Mouse (Mus musculus) bone marrow macrophage, adult 2 months (primary cell): ENCODE measurements around the gene Notum.

ENCODE experiments used
- CTCF ChIP-seq: IDR thresholded peaks from 2 replicates; pipeline ENCODE4 v1.5.1; 2012; ENCODE audit warnings: low read depth, mild to moderate bottlenecking, low read length, moderate library complexity
- POLR2A ChIP-seq: IDR thresholded peaks from 2 replicates; pipeline ENCODE4 v1.6.1; 2012; ENCODE audit warnings: mild to moderate bottlenecking, low read depth, low read length, borderline replicate concordance

DNA sequence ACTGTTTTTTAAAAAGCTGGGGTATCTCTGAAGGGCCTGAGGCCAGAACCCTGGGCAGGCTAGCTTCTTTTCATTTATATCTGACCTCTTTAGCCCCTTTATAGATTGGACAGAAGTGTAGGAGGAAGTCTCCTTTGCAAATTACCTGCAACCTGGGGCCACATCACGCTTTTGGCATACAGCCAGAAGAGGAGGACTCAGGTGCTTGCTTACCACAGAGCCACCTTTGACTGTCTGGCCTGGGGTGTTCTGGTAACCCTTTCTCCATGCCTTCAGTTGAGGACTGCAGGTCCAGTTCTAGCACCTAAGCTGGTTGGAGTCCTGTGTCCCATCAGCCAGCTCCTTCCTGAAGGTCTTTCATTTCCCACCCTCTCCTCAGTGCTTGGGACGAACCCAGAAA, 48.6 kb upstream of the Notum start:
- TF ChIP-seq CTCF = no peak
- TF ChIP-seq POLR2A = no peak
